Mouse (Mus musculus) lung, adult 10 weeks (tissue): ENCODE measurements around the gene Usp37. TPM values are rescaled to one million over a fixed set of nuclear protein-coding genes. Genes with fewer than 3 reads are reported as not detected.

ENCODE experiments used
- polyA plus RNA-seq: library from polyadenylated mRNA; stranded (reverse); fragments of 350-450 nt; fragmentation: Illumina TruSeq; extraction: RNeasy Lipid Tissue Mini Kit (QIAGEN cat#74804); gene quantifications from one replicate; pipeline ENCODE4 v1.2.3, GENCODE M21; 2014; ENCODE audit warnings: low read depth, low replicate concordance; ENCODE audit not compliant: insufficient read depth

Gene Usp37
- 3.3 TPM for polyA plus RNA-seq

DNA sequence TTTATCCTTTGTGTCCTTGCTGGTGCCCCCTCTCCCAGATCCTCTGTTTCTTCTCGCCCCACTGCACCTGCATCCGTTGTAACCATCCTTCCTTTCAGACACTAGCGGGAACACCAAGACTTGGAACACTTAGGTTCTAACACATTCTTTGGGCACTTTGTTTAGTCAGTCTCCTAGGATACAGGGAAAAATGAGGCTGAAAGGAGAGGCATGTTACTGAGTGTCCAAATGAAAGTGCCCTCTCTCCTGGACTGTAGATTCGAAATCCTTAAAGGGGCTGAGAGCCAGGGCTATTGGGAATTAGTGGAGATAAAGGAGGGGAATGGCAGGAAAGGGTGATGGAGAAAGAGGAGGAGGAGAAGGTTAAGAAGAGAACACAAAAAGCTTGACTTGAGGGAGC is at the start of gene Usp37:
Gene Usp37 (minus strand): TSS at position 101 of the 400 bp plus-strand sequence.

DNA sequence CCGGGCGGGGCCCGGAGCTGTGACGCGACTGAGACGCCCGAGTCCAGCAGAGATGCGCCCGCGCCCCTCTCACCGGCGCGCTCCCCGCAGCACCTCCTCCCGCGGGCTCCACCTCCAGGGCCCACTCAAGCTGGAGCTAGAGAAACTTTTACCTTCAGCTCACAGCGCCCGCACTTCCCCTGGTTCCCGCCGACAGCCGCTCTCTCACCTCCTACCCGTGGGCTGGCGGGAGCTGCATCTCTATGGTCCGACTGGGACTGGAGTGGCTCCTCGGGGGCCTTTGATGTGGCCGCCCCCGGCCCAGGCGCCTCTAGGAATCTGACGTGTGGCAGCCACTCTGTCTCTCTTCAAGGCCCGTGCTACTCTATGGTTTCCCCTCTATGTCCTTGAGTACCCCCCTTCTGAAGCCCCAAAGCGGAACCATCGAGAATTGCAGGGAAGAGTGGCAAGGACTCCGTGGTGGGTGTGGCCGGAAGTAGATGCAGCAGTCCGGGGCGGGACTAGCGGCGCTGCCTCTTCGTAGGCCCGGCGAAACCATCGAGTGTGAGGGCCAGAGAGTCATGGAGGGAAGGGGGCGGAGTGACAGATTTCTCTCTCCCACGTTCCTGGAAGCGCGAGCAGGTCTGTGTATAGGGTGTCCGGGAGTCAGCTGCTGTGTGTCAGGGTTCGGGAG is 43.8 kb upstream of the Usp37 start, which contains the start of the genes Zfp142 and Bcs1l:
Gene Zfp142 (minus strand): TSS at position 474 of the 673 bp plus-strand sequence.
Gene Bcs1l (plus strand): TSS at position 517 of the 673 bp plus-strand sequence.

DNA sequence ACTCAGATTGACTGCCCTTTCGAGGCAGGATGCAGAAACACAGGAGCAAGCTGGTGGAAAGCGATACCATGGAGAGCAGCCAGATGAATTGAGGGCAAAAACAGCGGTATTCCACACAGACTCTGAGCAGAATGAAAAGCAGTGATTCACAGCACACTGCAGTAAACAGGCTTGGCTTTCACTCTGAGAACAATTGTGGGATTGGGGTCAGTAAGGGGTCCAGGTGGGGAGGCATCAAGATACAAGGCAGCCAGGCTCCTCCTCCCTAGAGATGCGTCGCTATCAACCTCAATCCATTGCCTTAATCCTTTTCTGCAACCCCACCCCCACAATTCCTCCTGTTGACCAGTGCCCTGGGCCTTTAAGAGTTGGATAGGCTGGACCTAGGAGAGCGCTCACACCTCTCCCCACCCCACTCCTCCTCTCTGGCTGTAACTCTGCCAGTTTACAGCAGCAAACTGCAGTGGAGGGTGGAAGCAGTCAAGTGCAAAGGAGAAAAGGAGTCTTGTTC is 1.6 kb downstream of the Usp37 start, which contains the start of gene Plcd4:
Gene Plcd4 (plus strand): TSS at position 438 of the 511 bp plus-strand sequence.

DNA sequence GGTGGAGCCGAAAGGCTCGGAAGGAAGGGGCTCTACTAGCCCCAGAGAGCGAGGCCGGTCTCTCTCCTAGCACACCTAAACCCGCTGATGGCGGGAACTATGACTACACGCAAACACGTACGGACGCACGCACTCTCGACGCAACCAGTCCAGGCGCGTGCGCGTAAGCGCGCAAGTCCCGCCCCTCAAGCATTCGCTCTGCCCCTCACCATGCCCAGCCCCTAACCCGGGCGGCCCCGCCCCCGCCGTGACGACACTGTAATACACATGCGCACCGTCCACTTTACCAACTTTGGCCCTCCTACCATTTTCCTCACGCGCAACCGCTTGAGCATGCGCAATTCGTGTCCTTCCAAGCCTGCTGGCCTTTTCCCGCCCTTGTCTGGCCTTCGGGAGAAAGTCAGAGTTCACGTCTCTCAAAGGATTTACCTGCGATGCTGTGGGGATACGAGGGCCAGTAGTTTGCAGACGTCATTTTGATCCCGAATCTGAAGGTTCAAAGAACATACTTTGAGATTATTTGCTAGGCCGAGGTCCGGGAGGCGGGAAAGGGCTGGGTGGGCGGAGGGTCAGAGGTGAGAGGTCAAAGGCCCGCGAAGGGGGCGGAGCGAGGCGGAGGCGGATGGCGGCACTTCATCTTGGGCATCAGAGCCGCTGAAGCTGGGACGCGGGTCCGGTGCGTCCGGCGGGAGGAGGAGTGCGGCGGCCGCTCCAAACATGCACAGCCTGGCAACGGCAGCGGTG is 38.2 kb downstream of the Usp37 start, which contains the start of gene Cnot9:
Gene Cnot9 (plus strand): TSS at position 338 of the 744 bp plus-strand sequence.

DNA sequence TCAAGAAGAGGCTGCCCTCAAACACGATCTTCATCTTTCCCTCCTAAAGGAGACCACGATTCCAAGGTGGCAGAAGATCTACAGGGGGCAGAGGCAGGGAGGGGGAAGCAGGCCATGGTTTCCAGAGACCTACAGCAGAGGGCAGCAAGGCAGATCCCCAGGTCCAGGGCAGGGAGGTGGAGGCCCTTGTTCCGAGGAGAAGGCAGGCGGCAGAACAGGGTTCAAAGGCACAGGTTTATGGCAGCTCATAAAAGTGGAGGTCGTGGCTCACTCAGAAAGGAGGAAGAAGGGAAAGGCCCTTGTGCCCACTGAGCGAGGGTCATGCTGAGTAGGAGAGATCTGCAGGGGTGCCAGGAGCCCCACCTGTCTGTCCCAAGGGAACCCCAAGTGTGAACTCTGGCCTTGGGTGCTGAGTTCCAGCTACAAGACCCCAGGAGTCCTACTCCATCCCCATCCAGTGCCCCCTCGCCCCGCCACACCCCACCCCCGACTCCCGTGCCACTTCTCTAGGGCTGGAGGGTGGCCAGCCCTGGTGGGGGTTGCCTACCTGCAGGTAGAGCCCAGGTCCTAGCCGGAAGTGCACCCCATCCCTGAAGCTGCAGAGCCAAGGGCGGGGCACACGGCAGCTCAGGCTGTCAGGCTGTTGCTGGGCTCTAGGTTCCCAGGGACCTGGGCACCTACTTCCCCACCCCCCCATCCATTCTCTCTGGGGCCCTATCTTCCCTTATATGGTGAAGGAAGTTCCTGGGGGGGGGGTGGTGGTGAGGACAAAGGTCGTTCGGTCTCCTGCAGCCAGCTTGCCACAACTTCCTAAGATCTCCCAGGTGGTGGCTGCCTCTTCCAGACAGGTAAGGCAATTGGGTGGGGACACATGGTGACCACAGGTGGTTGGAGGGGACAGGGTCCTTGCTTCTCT is 135.2 kb downstream of the Usp37 start, which contains the start of gene Vil1:
Gene Vil1 (plus strand): TSS at position 788 of the 916 bp plus-strand sequence.

DNA sequence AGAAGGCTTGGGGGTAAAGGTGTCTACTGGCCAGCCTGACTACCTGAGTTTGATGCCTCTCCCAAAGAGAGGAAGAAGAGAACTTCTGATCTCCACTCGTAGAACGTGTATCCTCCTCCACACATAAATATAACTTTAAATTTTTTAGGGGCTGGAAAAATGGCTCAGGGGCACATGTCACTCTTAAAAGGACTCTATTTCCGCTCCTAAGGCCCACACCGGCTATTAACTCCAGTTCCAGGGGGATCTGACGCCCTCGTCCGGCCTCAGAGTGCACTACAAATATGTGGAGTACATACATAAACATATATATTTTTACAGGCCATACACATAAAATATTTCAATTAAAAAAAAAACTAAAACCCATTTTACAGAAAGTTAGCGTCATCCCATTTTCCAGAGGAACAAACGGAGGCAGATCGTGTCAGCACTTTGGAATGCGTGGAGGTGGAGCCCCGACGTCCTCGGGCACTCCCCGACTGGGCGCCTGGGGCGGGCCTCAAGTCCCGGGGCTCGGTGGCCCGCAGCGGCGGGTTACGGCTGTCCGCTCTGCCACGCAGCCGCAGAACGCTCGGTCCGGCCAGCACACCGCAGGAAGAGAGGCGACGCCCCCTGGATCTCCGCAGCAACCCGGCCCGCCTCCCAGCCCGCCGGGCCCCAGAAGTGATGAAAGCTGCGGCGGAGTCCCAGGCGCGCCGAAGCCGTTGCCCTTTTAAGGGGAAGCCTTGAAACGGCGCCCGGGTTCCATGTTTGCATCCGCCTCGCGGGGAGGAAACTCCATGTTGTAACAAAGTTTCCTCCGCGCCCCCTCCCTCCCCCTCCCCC is 152.9 kb downstream of the Usp37 start, which contains the start of gene Ctdsp1:
Gene Ctdsp1 (plus strand): TSS at position 586 of the 825 bp plus-strand sequence.

Other genes with a start within 250 kb of the Usp37 start
- gene Tmbim1, start 238.7 kb downstream of the Usp37 start, polyA plus RNA-seq: 122 TPM
- gene Catip, start 182.2 kb downstream of the Usp37 start, polyA plus RNA-seq: 6.8 TPM
- 9.3 TPM for gene Slc11a1, start 169.1 kb downstream of the Usp37 start, polyA plus RNA-seq
- 77.0 TPM for gene Ctdsp1, start 152.8 kb downstream of the Usp37 start, polyA plus RNA-seq
- 0.31 TPM for gene Vil1, start 134.9 kb downstream of the Usp37 start, polyA plus RNA-seq
- gene Cnot9, start 38.2 kb downstream of the Usp37 start, polyA plus RNA-seq: 9.2 TPM
- gene Plcd4, start 1.4 kb downstream of the Usp37 start, polyA plus RNA-seq: 0.43 TPM
- 3.2 TPM for gene Zfp142, start 44.0 kb upstream of the Usp37 start, polyA plus RNA-seq
- 8.5 TPM for gene Bcs1l, start 44.0 kb upstream of the Usp37 start, polyA plus RNA-seq
- 27.4 TPM for gene Rnf25, start 57.1 kb upstream of the Usp37 start, polyA plus RNA-seq
- gene Stk36, start 57.2 kb upstream of the Usp37 start, polyA plus RNA-seq: 2.8 TPM
- gene Ttll4, start 117.5 kb upstream of the Usp37 start, polyA plus RNA-seq: 5.7 TPM
- 18.6 TPM for gene Cyp27a1, start 169.3 kb upstream of the Usp37 start, polyA plus RNA-seq
- 1.6 TPM for gene Prkag3, start 204.9 kb upstream of the Usp37 start, polyA plus RNA-seq
- 0.14 TPM for gene Wnt6, start 227.6 kb upstream of the Usp37 start, polyA plus RNA-seq
- not detected for gene Wnt10a, start 247.2 kb upstream of the Usp37 start, polyA plus RNA-seq